Mouse (Mus musculus) spleen, postnatal 36 days (tissue): ENCODE measurements at regions not wholly inside any gene's neighbourhood (a gene's known extent, or its start where the extent isn't known, plus 50 kb on each side); places are given as distances from the start of the nearest gene placed in this dataset.

Source experiments
- DNase-seq, 2 experiments: peaks; one replicate each; pipeline ENCODE4 v3.0.0; 2022; ENCODE audit warnings: low spot score in 2 of 2, mixed read lengths in 1 of 2

- DNase-seq = no peak
These were observed 181.4 kb upstream of the Gas1 start for GRCm38 (mm10) chr13:60358408-60359060.

GRCm38 (mm10) chr13:60364778-60365672, 187.9 kb upstream of the Gas1 start:
- DNase-seq = no peak

- no peak for DNase-seq
These were observed 192.1 kb upstream of the Gas1 start for GRCm38 (mm10) chr13:60369216-60369615.

GRCm38 (mm10) chr13:60371656-60372055, 194.5 kb upstream of the Gas1 start:
- DNase-seq = no peak

GRCm38 (mm10) chr13:60376705-60377104, 199.5 kb upstream of the Gas1 start:
- no peak for DNase-seq

- no peak for DNase-seq
These were observed 205.7 kb upstream of the Gas1 start for GRCm38 (mm10) chr13:60382855-60383254.

GRCm38 (mm10) chr13:60398836-60399235, 202.9 kb upstream of the Dapk1 start:
- DNase-seq = no peak

- no peak for DNase-seq
These were observed 200.8 kb upstream of the Dapk1 start for GRCm38 (mm10) chr13:60400764-60401487.

- DNase-seq = no peak
These were observed 198.3 kb upstream of the Dapk1 start for GRCm38 (mm10) chr13:60403471-60403870.

- DNase-seq = no peak
These were observed 194.4 kb upstream of the Dapk1 start for GRCm38 (mm10) chr13:60407344-60407743.

- DNase-seq = no peak
These were observed 191.8 kb upstream of the Dapk1 start for GRCm38 (mm10) chr13:60409706-60410502.

- no peak for DNase-seq
These were observed 185.7 kb upstream of the Dapk1 start for GRCm38 (mm10) chr13:60416024-60416423.

GRCm38 (mm10) chr13:60417015-60417414, 184.7 kb upstream of the Dapk1 start:
- no peak for DNase-seq

GRCm38 (mm10) chr13:60417436-60418158, 184.2 kb upstream of the Dapk1 start:
- no peak for DNase-seq

- DNase-seq = no peak
These were observed 181.4 kb upstream of the Dapk1 start for GRCm38 (mm10) chr13:60420386-60420785.

- no peak for DNase-seq
These were observed 180.7 kb upstream of the Dapk1 start for GRCm38 (mm10) chr13:60420842-60421696.

- no peak for DNase-seq
These were observed 177.5 kb upstream of the Dapk1 start for GRCm38 (mm10) chr13:60424267-60424666.

- no peak for DNase-seq
These were observed 176.6 kb upstream of the Dapk1 start for GRCm38 (mm10) chr13:60425140-60425539.

- DNase-seq = no peak
These were observed 176.2 kb upstream of the Dapk1 start for GRCm38 (mm10) chr13:60425556-60425955.
